Mouse (Mus musculus) CH12.LX (cell line): ENCODE measurements around the gene A930009A15Rik. TPM values are rescaled to one million over a fixed set of nuclear protein-coding genes. Genes with fewer than 3 reads are reported as not detected.

Source experiments
- DNase-seq: peaks from one replicate; pipeline ENCODE4 v3.0.0-alpha.2; 2013; ENCODE audit errors: extremely low read depth
- H3K27ac ChIP-seq: 2 replicates; pipeline ENCODE4 v1.5.1; 2012; ENCODE audit warnings: low read depth, mild to moderate bottlenecking, control low read depth, moderate library complexity; ENCODE audit not compliant: insufficient read depth
- H3K27me3 ChIP-seq: replicated peaks from 2 replicates; pipeline ENCODE3; 2012; ENCODE audit warnings: inconsistent platforms
- H3K36me3 ChIP-seq, 2 experiments: replicated peaks in 1 of 2; 2 replicates each; pipeline versions ENCODE3 to v1.6.1; 2012; ENCODE audit warnings: inconsistent platforms in 1 of 2, low read length in 1 of 2, mild to moderate bottlenecking in 1 of 2, mixed read lengths in 1 of 2, moderate library complexity in 1 of 2; ENCODE audit not compliant: control insufficient read depth in 1 of 2, insufficient read depth in 1 of 2
- H3K4me1 ChIP-seq, 2 experiments: 2 replicates each; pipeline ENCODE4 v1.6.1; 2012; ENCODE audit warnings: inconsistent platforms in 1 of 2, moderate library complexity in 1 of 2; ENCODE audit not compliant: insufficient read depth in 2 of 2, control insufficient read depth in 1 of 2
- H3K4me2 ChIP-seq: 2 replicates; pipeline ENCODE4 v1.6.1; 2012; ENCODE audit warnings: low read depth, mild to moderate bottlenecking, control low read depth; ENCODE audit not compliant: poor library complexity, insufficient read depth, severe bottlenecking
- H3K4me3 ChIP-seq, 3 experiments: fragments of 150-350 bp in 1 of 3; sonication (generic) in 1 of 3; replicated peaks in 1 of 3; 2 replicates each; pipeline versions ENCODE3 to v1.5.1; 2011 to 2012; ENCODE audit warnings: low read depth in 2 of 3, low read length in 2 of 3, mild to moderate bottlenecking in 2 of 3, moderate library complexity in 2 of 3, control low read depth in 1 of 3, improper control_type of control experiment in 1 of 3, inconsistent platforms in 1 of 3, mixed read lengths in 1 of 3; ENCODE audit not compliant: poor library complexity in 1 of 3
- H3K79me2 ChIP-seq: replicated peaks from 2 replicates; pipeline ENCODE4 v1.6.1; 2012; ENCODE audit warnings: mild to moderate bottlenecking, moderate library complexity; ENCODE audit not compliant: control insufficient read depth, poor library complexity, insufficient read depth, severe bottlenecking; ENCODE audit errors: extremely low read depth
- H3K9ac ChIP-seq: 2 replicates; pipeline ENCODE4 v1.6.1; 2012; ENCODE audit warnings: low read depth, mild to moderate bottlenecking, control low read depth, moderate library complexity; ENCODE audit not compliant: insufficient read depth
- H3K9me3 ChIP-seq: replicated peaks from 2 replicates; pipeline ENCODE3; 2012; ENCODE audit warnings: low read length, inconsistent platforms, mixed read lengths
- BHLHE40 ChIP-seq: IDR thresholded peaks from 2 replicates; pipeline ENCODE4 v1.6.1; 2011; ENCODE audit warnings: mild to moderate bottlenecking, low read depth, low read length, improper control_type of control experiment
- CHD1 ChIP-seq: IDR thresholded peaks from 2 replicates; pipeline ENCODE4 v1.6.1; 2012; ENCODE audit warnings: low read depth, low read length, improper control_type of control experiment, inconsistent platforms
- E2F4 ChIP-seq: IDR thresholded peaks from 2 replicates; pipeline ENCODE4 v1.6.1; 2011; ENCODE audit warnings: low read depth, low read length, improper control_type of control experiment; ENCODE audit not compliant: insufficient replicate concordance
- EP300 ChIP-seq: IDR thresholded peaks from 2 replicates; pipeline ENCODE4 v1.6.1; 2011; ENCODE audit warnings: low read length, improper control_type of control experiment
- ETS1 ChIP-seq: conservative IDR thresholded peaks from 2 replicates; pipeline ENCODE4 v1.6.1; 2012; ENCODE audit warnings: low read depth, mild to moderate bottlenecking, inconsistent platforms, low read length, improper control_type of control experiment, moderate library complexity
- JUN ChIP-seq: IDR thresholded peaks from 2 replicates; pipeline ENCODE4 v1.6.1; 2011; ENCODE audit warnings: low read depth, mild to moderate bottlenecking, low read length, improper control_type of control experiment, moderate library complexity; ENCODE audit not compliant: insufficient read depth
- KAT2A ChIP-seq: IDR thresholded peaks from 2 replicates; pipeline ENCODE4 v1.6.1; 2012; ENCODE audit warnings: low read length, improper control_type of control experiment, inconsistent platforms; ENCODE audit not compliant: insufficient replicate concordance
- MAFK ChIP-seq: IDR thresholded peaks from 2 replicates; pipeline ENCODE4 v1.6.1; 2011; ENCODE audit warnings: low read length, improper control_type of control experiment; ENCODE audit not compliant: insufficient replicate concordance
- MXI1 ChIP-seq: IDR thresholded peaks from 2 replicates; pipeline ENCODE4 v1.6.1; 2011; ENCODE audit warnings: mild to moderate bottlenecking, low read depth, low read length, improper control_type of control experiment
- MYC ChIP-seq: IDR thresholded peaks from 2 replicates; pipeline ENCODE4 v1.6.1; 2011; ENCODE audit warnings: low read depth, mild to moderate bottlenecking, improper control_type of control experiment, low read length
- NELFE ChIP-seq: IDR thresholded peaks from 2 replicates; pipeline ENCODE4 v1.6.1; 2011; ENCODE audit warnings: low read depth, low read length, improper control_type of control experiment
- PAX5 ChIP-seq: IDR thresholded peaks from 2 replicates; pipeline ENCODE4 v1.6.1; 2012; ENCODE audit warnings: low read length, inconsistent platforms, mixed read lengths
- POLR2AphosphoS2 ChIP-seq: IDR thresholded peaks from 2 replicates; pipeline ENCODE4 v1.6.1; 2011; ENCODE audit warnings: low read depth, low read length, improper control_type of control experiment
- SIN3A ChIP-seq: IDR thresholded peaks from 2 replicates; pipeline ENCODE4 v1.6.1; 2012; ENCODE audit warnings: low read length, improper control_type of control experiment, inconsistent platforms
- SMC3 ChIP-seq: IDR thresholded peaks from 2 replicates; pipeline ENCODE4 v1.6.1; 2011; ENCODE audit warnings: low read depth, low read length, improper control_type of control experiment
- UBTF ChIP-seq: IDR thresholded peaks from 2 replicates; pipeline ENCODE4 v1.6.1; 2012; ENCODE audit warnings: low read depth, mild to moderate bottlenecking, inconsistent platforms, low read length, improper control_type of control experiment, moderate library complexity
- USF1 ChIP-seq: IDR thresholded peaks from 2 replicates; pipeline ENCODE4 v1.6.1; 2014; ENCODE audit warnings: low read depth, mild to moderate bottlenecking, inconsistent platforms, low read length, improper control_type of control experiment
- USF2 ChIP-seq: conservative IDR thresholded peaks from 2 replicates; pipeline ENCODE4 v1.6.1; 2011; ENCODE audit warnings: low read depth, low read length, improper control_type of control experiment
- ZKSCAN1 ChIP-seq: IDR thresholded peaks from 2 replicates; pipeline ENCODE4 v1.6.1; 2012; ENCODE audit warnings: low read depth, inconsistent platforms, low read length, improper control_type of control experiment, borderline replicate concordance
- ZMIZ1 ChIP-seq: IDR thresholded peaks from 2 replicates; pipeline ENCODE4 v1.6.1; 2012; ENCODE audit warnings: low read depth, mild to moderate bottlenecking, inconsistent platforms, low read length, improper control_type of control experiment
- dilution Hi-C: fragments of 300-500 bp; cut with MboI; formaldehyde crosslinking; loops from 2 replicates; pipeline ENCODE4 v1.14.3; 2020; ENCODE audit warnings: low sequenced_read_pairs; ENCODE audit not compliant: extremely low pct_unique_long_range_greater_than_20kb, extremely low pct_ligation_motif_present
- in situ Hi-C: fragments of 300-500 bp; cut with MboI; formaldehyde crosslinking; loops from 3 replicates; pipeline ENCODE4 v1.14.3; 2019; ENCODE audit warnings: low sequenced_read_pairs, low pct_ligation_motif_present, low pct_unique_long_range_greater_than_20kb, mixed read lengths
- polyA plus RNA-seq: library from polyadenylated mRNA; unstranded; fragments of >175 nt; gene quantifications from 2 replicates; pipeline ENCODE4 v1.2.1, GENCODE M21; 2012; ENCODE audit warnings: low read depth; ENCODE audit not compliant: insufficient read length
- total RNA-seq, 2 experiments: library from RNA; depleted of rRNA; stranded (reverse); fragments of 300-350 nt in 1 of 2; fragments of >200 nt in 1 of 2; gene quantifications; 2 replicates each; pipeline ENCODE4 v1.2.3; 2012 to 2014

Gene A930009A15Rik
- total and polyA plus RNA-seq, 3 experiments: not detected

DNA sequence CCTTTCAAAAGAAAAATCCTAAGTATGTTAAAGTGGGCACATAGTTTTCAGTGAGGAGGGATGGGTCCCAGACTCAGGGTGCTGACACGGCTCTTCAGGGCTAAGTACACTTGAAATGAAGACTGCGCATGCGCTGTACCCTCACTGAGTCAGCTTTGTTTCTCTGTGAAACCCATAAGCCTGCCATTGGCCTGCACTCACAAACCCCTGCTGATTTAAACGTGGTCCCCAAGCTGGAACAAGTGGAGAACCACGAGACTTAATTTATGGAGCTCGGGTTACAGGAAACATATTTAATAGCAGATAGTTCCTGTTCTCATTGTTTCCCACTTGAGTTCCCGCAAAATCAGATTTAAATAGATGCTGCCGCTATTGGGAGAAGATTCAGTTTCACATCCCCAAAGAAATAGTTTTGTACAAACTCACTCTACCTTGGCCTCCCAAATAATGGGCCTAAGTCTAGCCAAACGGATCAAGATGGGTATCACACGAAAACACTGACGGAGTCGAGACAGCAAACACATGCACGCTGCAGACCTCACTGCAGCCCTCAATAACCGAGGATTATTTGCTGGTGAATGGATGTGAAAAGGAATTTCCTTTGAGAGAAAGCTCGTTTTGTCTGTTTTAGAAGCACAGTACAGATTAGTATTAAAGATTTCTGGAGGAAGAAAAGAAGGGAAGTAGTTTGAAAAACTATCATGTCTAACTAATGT lies 54.3 kb downstream of the A930009A15Rik start:
- dilution Hi-C loops: no loop called here
- no peak overlapping the region for H3K4me3 ChIP-seq
- no peak overlapping the region for H3K27ac ChIP-seq
- no peak overlapping the region for H3K4me2 ChIP-seq
- peaks cover 0 to 9% of the 10 kb centered on the region in 2 experiments; a peak in 2 of 4 replicates for H3K4me1 ChIP-seq
- H3K79me2 ChIP-seq: no peaks in the 10 kb centered on the region
- H3K9me3 ChIP-seq: no peaks in the 10 kb centered on the region
- no peak overlapping the region for H3K9ac ChIP-seq
- H3K27me3 ChIP-seq: no peaks in the 10 kb centered on the region
- TF ChIP-seq ZKSCAN1 (no peak), CHD1 (no peak), ZMIZ1 (no peak), MYC (no peak), EP300 (no peak), USF1 (no peak), UBTF (no peak), BHLHE40 (no peak), ETS1 (no peak), NELFE (no peak), E2F4 (no peak), MXI1 (no peak), KAT2A (no peak), USF2 (no peak), POLR2AphosphoS2 (no peak)
- TF ChIP-seq, all 38 proteins: peak for 0
- in situ Hi-C loops: loop anchor here (25.0 kb wide), 1 partner anchor 162 kb away; no protein-coding TSS in a partner anchor
- no peaks in the 10 kb centered on the region for H3K36me3 ChIP-seq
- DNase-seq: no peak

DNA sequence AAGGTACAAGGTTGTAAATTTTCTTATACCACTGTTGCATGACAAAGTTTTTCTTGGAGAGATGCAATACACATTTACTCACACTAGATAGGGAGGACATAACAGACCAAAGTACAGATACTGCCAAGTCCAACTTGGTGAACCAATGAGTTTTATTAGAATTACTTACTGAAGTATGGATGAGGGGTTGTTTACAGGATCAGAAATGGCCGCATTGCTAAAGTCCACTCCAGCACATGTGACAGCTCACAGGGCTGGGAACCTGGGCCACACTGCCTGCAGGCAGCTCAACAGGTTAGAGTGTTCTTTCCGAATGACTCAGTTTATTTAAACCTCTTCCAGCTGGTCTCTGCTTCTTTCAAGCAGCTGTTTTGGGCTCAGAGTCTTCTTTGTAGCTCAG lies 55.2 kb downstream of the A930009A15Rik start:
- TF ChIP-seq PAX5 (no peak), JUN (no peak), SIN3A (no peak), SMC3 (no peak), MAFK (no peak)

More for the DNA sequence above, 55.2 kb downstream of the A930009A15Rik start:
- H3K9me3 ChIP-seq: no peaks in the 10 kb centered on the region
- dilution Hi-C loops: no loop called here
- H3K4me2 ChIP-seq: no peak overlapping the region
- in situ Hi-C loops: loop anchor here (25.0 kb wide), 1 partner anchor 163 kb away; no protein-coding TSS in a partner anchor
- no peak for DNase-seq
- no peak overlapping the region for H3K27ac ChIP-seq
- H3K27me3 ChIP-seq: no peaks in the 10 kb centered on the region
- H3K4me3 ChIP-seq: no peak overlapping the region
- H3K4me1 ChIP-seq: peaks cover 0 to 9% of the 10 kb centered on the region in 2 experiments; a peak in 2 of 4 replicates
- no peaks in the 10 kb centered on the region for H3K36me3 ChIP-seq
- H3K9ac ChIP-seq: no peak overlapping the region
- no peaks in the 10 kb centered on the region for H3K79me2 ChIP-seq
